Mouse (Mus musculus) small intestine, adult 2 months (tissue): ENCODE data around the gene Ube2e2.

Experiments used
- CTCF ChIP-seq: fragments of 200-500 bp; IDR thresholded peaks from 2 replicates; pipeline ENCODE4 v1.5.1; 2012; ENCODE audit warnings: low read depth, mild to moderate bottlenecking, control low read depth, inconsistent platforms, low read length, moderate library complexity, mixed read lengths; ENCODE audit not compliant: insufficient replicate concordance, insufficient read length; ENCODE audit errors: extremely low read depth
- POLR2A ChIP-seq: fragments of 200-500 bp; IDR thresholded peaks from 2 replicates; pipeline ENCODE4 v1.6.1; 2012; ENCODE audit warnings: low read depth, mild to moderate bottlenecking, control low read depth, inconsistent platforms, low read length, moderate library complexity

DNA sequence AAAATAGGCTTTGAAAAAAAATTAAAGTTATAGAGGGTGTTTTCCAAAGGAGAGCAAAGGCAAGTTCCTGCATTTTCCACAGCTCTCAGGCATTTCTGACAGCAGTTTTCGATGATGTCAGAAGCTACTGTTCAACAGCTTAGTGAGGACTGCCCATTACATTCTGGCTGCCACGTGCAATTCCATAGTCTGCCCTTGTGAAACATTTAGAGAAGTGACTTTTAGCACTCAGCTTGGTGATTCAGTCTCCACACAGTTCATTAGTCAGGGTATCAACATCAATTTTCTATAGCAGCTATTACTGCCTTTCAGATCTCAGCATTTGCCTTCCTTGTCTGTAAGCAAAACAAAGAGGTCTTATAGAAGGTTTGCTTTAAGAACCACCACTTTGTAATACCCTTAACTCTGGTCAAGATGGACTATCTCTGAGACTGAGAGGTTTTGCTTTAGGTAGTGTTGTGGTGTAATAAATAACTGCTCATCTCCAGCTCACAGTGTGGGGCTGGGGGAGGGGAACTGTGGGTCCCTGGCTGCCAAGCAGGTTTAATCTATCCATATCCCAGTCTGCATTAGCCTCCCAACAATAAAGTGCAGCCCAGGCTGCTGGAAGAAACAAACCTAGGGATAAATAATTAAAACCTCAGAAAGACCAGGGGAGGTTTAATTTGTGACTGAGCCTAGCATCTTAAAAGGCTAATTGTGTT, 255.2 kb downstream of the Ube2e2 start:
- TF ChIP-seq POLR2A = no peak
- no peak for TF ChIP-seq CTCF
